ENCODE assay signal across 13 mouse cellular contexts in the genomic region with DNA sequence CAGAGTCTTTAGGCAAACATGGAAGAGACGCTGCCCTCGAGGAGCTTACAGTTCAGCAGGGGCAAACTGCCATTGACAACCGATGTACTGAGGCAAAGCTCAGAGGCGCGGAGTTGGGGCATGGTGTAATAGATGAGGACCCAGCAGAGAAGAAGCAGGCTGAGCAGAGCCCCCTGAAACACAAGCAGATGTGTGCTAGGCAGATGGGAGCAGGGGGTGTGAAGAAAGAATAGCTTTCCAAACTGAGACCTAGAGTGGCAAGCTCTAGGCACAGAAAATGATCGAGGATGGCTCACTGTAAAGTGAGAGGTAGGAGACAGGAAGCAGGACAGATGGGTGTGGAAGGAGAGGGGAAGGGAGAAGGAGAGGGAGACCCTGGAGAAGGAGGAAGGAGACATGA.
DNase-seq lines count a peak whose midpoint lies in the region; TF ChIP-seq lines count a peak whose summit lies in the region.
"Had no signal": no experiment of that assay in that cellular context is flagged by ENCODE, and none has a peak within 500 bp of the region (broad histone marks: within the 10 kb centered on the region; RNA-seq: fewer than 3 reads in every experiment).

No protein-coding gene starts in this region.

- TF ChIP-seq POLR2A in cortical plate, adult 2 months (IDR thresholded peaks at IDR 0.05; ENCODE audit: extremely low read depth, insufficient read depth, low read length), result no peak

- TF ChIP-seq CTCF in gastrocnemius, adult 2 months (IDR thresholded peaks at IDR 0.05), result no peak
- TF ChIP-seq CTCF in cortical plate, adult 2 months (IDR thresholded peaks at IDR 0.05; ENCODE audit: extremely low read depth, insufficient read depth, low read length), result no peak

- H3K4me3 ChIP-seq in gastrocnemius, adult 2 months, result no peak overlapping the region; the same call in 1 of the 2 replicates
- H3K4me3 ChIP-seq in cortical plate, adult 2 months (ENCODE audit: insufficient read depth, low read length), result no peak overlapping the region
- H3K4me3 ChIP-seq: embryonic facial prominence, embryonic 15.5 days; liver, embryonic 12.5 days; midbrain, embryonic 13.5 days had no signal

- peaks cover 13% of the 10 kb centered on the region for H3K4me1 ChIP-seq in cortical plate, adult 2 months (ENCODE audit: control insufficient read depth, insufficient read depth, low read length)
- H3K4me1 ChIP-seq: liver, embryonic 12.5 days had no signal

- H3K27ac ChIP-seq in gastrocnemius, adult 2 months, result peak overlapping the region; percentile 79
- H3K27ac ChIP-seq in cortical plate, adult 2 months (ENCODE audit: insufficient read depth, low read length), result peak overlapping the region; percentile 73
- H3K27ac ChIP-seq: liver, embryonic 12.5 days; midbrain, embryonic 13.5 days had no signal

- no peak for DNase-seq in gastrocnemius, adult 2 months
- DNase-seq in gastrocnemius, postnatal 25 days, result no peak
- peak; percentile 38 to 59 for DNase-seq in left cerebral cortex, adult 18-20 months (ENCODE audit: low spot score in 2 of 2)
- DNase-seq in left cerebral cortex, adult 11 months (ENCODE audit: low spot score), result no peak
- DNase-seq in right cerebral cortex, postnatal 10 days (ENCODE audit: low spot score in 2 of 2), result peak; percentile 57 to 69
- no peak for DNase-seq in urinary bladder, adult 18-20 months (ENCODE audit: low spot score in 2 of 2)
- no peak for DNase-seq in embryo, embryonic 10.5 days (ENCODE audit: low spot score)
- DNase-seq: embryo, embryonic 11 days; thymus, postnatal 36 days had no signal

- intact Hi-C loops in gastrocnemius, adult 2 months (cut with DNase I), result no loop called here

Comparison
In these comparisons a context has a peak if more than half of its experiments do, and no peak if none do; other contexts are left out.
1. DNase-seq: peak in left cerebral cortex, adult 18-20 months (2 of 2) and right cerebral cortex, postnatal 10 days (2 of 2); none in gastrocnemius, adult 2 months (single experiment), gastrocnemius, postnatal 25 days (single experiment), left cerebral cortex, adult 11 months (single experiment), urinary bladder, adult 18-20 months (0 of 2) and embryo, embryonic 10.5 days (single experiment).